ENCODE assay signal across 8 mouse cellular contexts in the genomic region with DNA sequence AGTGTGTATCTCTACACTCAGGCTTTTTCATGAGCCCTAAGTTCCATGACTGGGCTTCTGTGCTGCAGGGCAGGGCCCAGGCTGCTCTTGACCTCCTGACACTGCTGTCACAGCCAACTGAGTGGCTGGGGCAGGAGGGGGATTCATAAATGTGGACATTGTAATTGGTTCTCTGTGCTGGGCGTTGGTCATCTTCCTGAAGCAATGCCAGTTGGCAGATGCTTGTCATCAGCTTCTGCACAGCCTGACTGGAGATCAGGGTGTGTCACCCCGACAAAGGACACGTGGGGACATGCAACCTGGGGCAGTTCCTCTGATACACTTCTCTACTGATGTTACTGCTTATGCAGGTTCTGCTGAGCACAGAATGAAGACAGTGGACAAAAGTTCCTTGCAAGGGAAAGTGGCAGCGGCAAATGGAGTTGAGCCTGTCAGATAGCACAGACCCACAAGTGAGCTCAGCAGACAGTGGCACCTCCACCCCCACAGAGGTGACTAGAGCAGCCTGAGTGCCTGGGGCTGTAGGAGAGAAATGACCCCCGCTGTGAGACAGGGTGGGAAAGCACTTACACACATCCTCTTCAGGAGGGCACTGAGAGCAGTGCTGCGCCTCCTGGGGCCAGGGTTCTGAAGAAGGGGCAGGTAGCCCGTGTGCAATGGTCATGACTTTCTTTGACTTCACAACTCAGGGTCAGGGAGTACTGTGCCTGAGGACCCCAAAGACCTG. TPM values are rescaled to one million over a fixed set of nuclear protein-coding genes. Genes with fewer than 3 reads are reported as not detected.
DNase-seq lines count a peak whose midpoint lies in the region; ATAC-seq and TF ChIP-seq lines count a peak whose summit lies in the region.

No protein-coding gene starts in this region.

- H3K4me2 ChIP-seq in forebrain, embryonic 14.5 days (ENCODE audit: low read length): no peak overlapping the region
- no peak overlapping the region for H3K4me2 ChIP-seq in liver, embryonic 16.5 days (ENCODE audit: low read depth, low read length)
- no peak overlapping the region for H3K4me2 ChIP-seq in midbrain, postnatal 0 days (ENCODE audit: low read depth, low read length, poor library complexity, severe bottlenecking)

- H3K4me3 ChIP-seq in forebrain, embryonic 14.5 days (ENCODE audit: low read depth, low read length): no peak overlapping the region
- H3K4me3 ChIP-seq in forebrain, embryonic 10.5 days: no peak overlapping the region
- no peak overlapping the region for H3K4me3 ChIP-seq in MEL (ENCODE audit: control insufficient read depth in 1 of 2, insufficient read depth in 1 of 2, low read depth in 2 of 2, low read length in 2 of 2)
- no peak overlapping the region for H3K4me3 ChIP-seq in liver, embryonic 16.5 days (ENCODE audit: low read depth, low read length)
- H3K4me3 ChIP-seq in testis, adult 2 months (ENCODE audit: control insufficient read depth, low read depth, low read length): no peak overlapping the region
- H3K4me3 ChIP-seq in midbrain, postnatal 0 days (ENCODE audit: low read depth, low read length): no peak overlapping the region

- no peak for TF ChIP-seq EP300 in MEL (IDR thresholded peaks at IDR 0.05; ENCODE audit: low read depth in 1 of 2, low read length in 2 of 2)

- no peaks in the 10 kb centered on the region for H3K4me1 ChIP-seq in forebrain, embryonic 14.5 days (ENCODE audit: control insufficient read depth, insufficient read depth, low read length)
- peaks cover 37% of the 10 kb centered on the region for H3K4me1 ChIP-seq in forebrain, embryonic 10.5 days
- H3K4me1 ChIP-seq in MEL (ENCODE audit: control insufficient read depth in 1 of 2, insufficient read depth in 2 of 2, low read length in 2 of 2): peaks cover 45 to 64% of the 10 kb centered on the region in 2 experiments
- H3K4me1 ChIP-seq in liver, embryonic 16.5 days (ENCODE audit: control insufficient read depth, low read depth, low read length): peaks cover 81% of the 10 kb centered on the region
- peaks cover 14% of the 10 kb centered on the region for H3K4me1 ChIP-seq in testis, adult 2 months (ENCODE audit: control insufficient read depth, insufficient read depth, low read length)
- peaks cover 8% of the 10 kb centered on the region; the same call in 1 of the 2 replicates for H3K4me1 ChIP-seq in midbrain, postnatal 0 days (ENCODE audit: insufficient read depth, low read length)

- TF ChIP-seq POLR2A in MEL (IDR thresholded peaks at IDR 0.05; ENCODE audit: control insufficient read depth in 1 of 2, insufficient read depth in 1 of 2, low read depth in 1 of 2, low read length in 2 of 2, poor library complexity in 1 of 2): no peak
- no peak for TF ChIP-seq POLR2A in testis, adult 2 months (IDR thresholded peaks at IDR 0.05; ENCODE audit: control insufficient read depth, low read depth, low read length)

- WGBS in forebrain, embryonic 14.5 days: 88% methylated on average over 7 of the region's 7 CpGs
- 79% methylated on average over 7 of the region's 7 CpGs for WGBS in forebrain, embryonic 10.5 days
- 50% methylated on average over 7 of the region's 7 CpGs for WGBS in liver, embryonic 16.5 days (ENCODE audit: insufficient replicate concordance)
- 85% methylated on average over 7 of the region's 7 CpGs for WGBS in midbrain, postnatal 0 days

- H3K27me3 ChIP-seq in forebrain, embryonic 14.5 days (replicated peaks; ENCODE audit: control insufficient read depth, insufficient read depth, low read length): no peaks in the 10 kb centered on the region
- H3K27me3 ChIP-seq in forebrain, embryonic 10.5 days (ENCODE audit: poor library complexity, severe bottlenecking): no peaks in the 10 kb centered on the region
- no peaks in the 10 kb centered on the region for H3K27me3 ChIP-seq in MEL (ENCODE audit: control insufficient read depth in 1 of 2, insufficient read depth in 2 of 2, low read length in 2 of 2)
- H3K27me3 ChIP-seq in liver, embryonic 16.5 days (ENCODE audit: control insufficient read depth, insufficient read depth, low read depth, low read length): no peaks in the 10 kb centered on the region
- H3K27me3 ChIP-seq in testis, adult 2 months (ENCODE audit: control insufficient read depth, insufficient read depth, low read length): no peaks in the 10 kb centered on the region
- H3K27me3 ChIP-seq in midbrain, postnatal 0 days (ENCODE audit: insufficient read depth, low read length): no peaks in the 10 kb centered on the region

- H3K79me2 ChIP-seq in MEL (ENCODE audit: control insufficient read depth, insufficient read depth, low read length, poor library complexity): peaks cover 8% of the 10 kb centered on the region; the same call in 1 of the 2 replicates

- DNase-seq in forebrain, embryonic 14.5 days (ENCODE audit: low spot score): no peak
- DNase-seq in forebrain, embryonic 10.5 days (ENCODE audit: extremely low spot score, low spot score): no peak
- DNase-seq in MEL (ENCODE audit: low read depth, low spot score): no peak
- peak; percentile 81 for DNase-seq in heart, adult 8-10 months (ENCODE audit: low spot score)
- DNase-seq in cerebellum, adult 9-10 months: no peak
- DNase-seq in midbrain, postnatal 0 days (ENCODE audit: low spot score): no peak

- no peaks in the 10 kb centered on the region for H3K36me3 ChIP-seq in forebrain, embryonic 14.5 days (ENCODE audit: control insufficient read depth, insufficient read depth, low read length)
- H3K36me3 ChIP-seq in forebrain, embryonic 10.5 days (replicated peaks): no peaks in the 10 kb centered on the region; the same call in 1 of the 2 replicates
- peaks cover 0 to 38% of the 10 kb centered on the region in 2 experiments; a peak in 3 of 4 replicates for H3K36me3 ChIP-seq in MEL (ENCODE audit: control insufficient read depth in 1 of 2, insufficient read depth in 2 of 2, low read length in 2 of 2)
- H3K36me3 ChIP-seq in liver, embryonic 16.5 days (ENCODE audit: control insufficient read depth, insufficient read depth): no peaks in the 10 kb centered on the region
- no peaks in the 10 kb centered on the region for H3K36me3 ChIP-seq in testis, adult 2 months (ENCODE audit: control insufficient read depth, insufficient read depth, low read length)
- H3K36me3 ChIP-seq in midbrain, postnatal 0 days (ENCODE audit: insufficient read depth, low read length): peaks cover 3% of the 10 kb centered on the region; the same call in 1 of the 2 replicates

- no peak overlapping the region for H3K27ac ChIP-seq in forebrain, embryonic 14.5 days (ENCODE audit: low read depth, low read length)
- no peak overlapping the region for H3K27ac ChIP-seq in forebrain, embryonic 10.5 days
- peak overlapping the region; percentile 3; the same call in 1 of the 2 replicates for H3K27ac ChIP-seq in MEL (ENCODE audit: control insufficient read depth, low read depth, low read length)
- peak overlapping the region; percentile 5; the same call in 1 of the 2 replicates for H3K27ac ChIP-seq in liver, embryonic 16.5 days (ENCODE audit: low read length)
- peak overlapping the region; percentile 77 for H3K27ac ChIP-seq in testis, adult 2 months (ENCODE audit: control insufficient read depth, insufficient read depth, low read depth, low read length)
- no peak overlapping the region for H3K27ac ChIP-seq in midbrain, postnatal 0 days (ENCODE audit: low read depth, low read length)

- H3K9ac ChIP-seq in forebrain, embryonic 14.5 days (ENCODE audit: low read length): 0 out of 2 replicates have a peak overlapping the region, but pooled peaks have one; percentile 6
- H3K9ac ChIP-seq in MEL (ENCODE audit: control insufficient read depth, low read depth, low read length, poor library complexity, severe bottlenecking): no peak overlapping the region
- 0 out of 2 replicates have a peak overlapping the region, but pooled peaks have one; percentile 7 for H3K9ac ChIP-seq in liver, embryonic 16.5 days (ENCODE audit: low read depth, low read length)
- no peak overlapping the region for H3K9ac ChIP-seq in midbrain, postnatal 0 days (replicated peaks; ENCODE audit: low read length, poor library complexity, severe bottlenecking)

- no peak for TF ChIP-seq RAD21 in MEL (IDR thresholded peaks at IDR 0.05; ENCODE audit: low read depth, low read length)

- ATAC-seq in forebrain, embryonic 14.5 days: no peak
- ATAC-seq in liver, embryonic 16.5 days (ENCODE audit: low read depth): peak; percentile 22; the same call in 1 of the 2 replicates
- ATAC-seq in midbrain, postnatal 0 days (ENCODE audit: low FRiP score): no peak

- no peak for TF ChIP-seq CTCF in MEL (IDR thresholded peaks at IDR 0.05 in 2 of 3, conservative IDR thresholded peaks at IDR 0.05 in 1 of 3; ENCODE audit: control insufficient read depth in 1 of 3, insufficient read depth in 1 of 3, low read depth in 2 of 3, low read length in 3 of 3, poor library complexity in 1 of 3, severe bottlenecking in 1 of 3)
- no peak for TF ChIP-seq CTCF in testis, adult 2 months (IDR thresholded peaks at IDR 0.05; ENCODE audit: control insufficient read depth, insufficient read depth, insufficient replicate concordance, low read depth, low read length)
- TF ChIP-seq CTCF in midbrain, postnatal 0 days (IDR thresholded peaks at IDR 0.05): no peak

- H3K9me3 ChIP-seq in forebrain, embryonic 14.5 days (replicated peaks; ENCODE audit: control insufficient read depth, low read length): no peaks in the 10 kb centered on the region
- no peaks in the 10 kb centered on the region for H3K9me3 ChIP-seq in forebrain, embryonic 10.5 days
- no peaks in the 10 kb centered on the region for H3K9me3 ChIP-seq in MEL (replicated peaks; ENCODE audit: insufficient read depth, low read length)
- H3K9me3 ChIP-seq in liver, embryonic 16.5 days (replicated peaks; ENCODE audit: control insufficient read depth, low read length): no peaks in the 10 kb centered on the region
- H3K9me3 ChIP-seq in midbrain, postnatal 0 days (ENCODE audit: low read length): no peaks in the 10 kb centered on the region

RNA-seq across cellular contexts. Expression of gene Ell, which starts 22.7 kb away (rescaled TPM):
- 15.1 TPM in 2 replicates for polyA plus RNA-seq in forebrain, embryonic 14.5 days (2014; fragmentation: Nextera tagmentation; extraction: Ambion mirVana)
- polyA plus RNA-seq in forebrain, embryonic 10.5 days (2016; fragmentation: Nextera tagmentation; extraction: Ambion mirVana): 20.8 and 22.7 TPM in 2 replicates
- total RNA-seq in MEL (2012; rRNA removed): 10.8 and 12.4 TPM in 2 replicates
- 10 to 100 TPM in 1 of 2 experiments, not detected in 1; 25.9 TPM for polyA plus RNA-seq in MEL (2012; ENCODE audit: insufficient read depth in 1 of 2, insufficient read length in 2 of 2, low read depth in 1 of 2, low replicate concordance in 2 of 2, missing spikeins in 1 of 2)
- total RNA-seq in heart, adult 8-10 months (2022): 10 to 100 TPM in 3 of 4 experiments, 1 to 10 TPM in 1; 9.3 to 12.4 (median 10.6) TPM
- polyA plus RNA-seq in liver, embryonic 16.5 days (2015; fragmentation: Nextera tagmentation; extraction: Ambion mirVana): 12.9 and 16.8 TPM in 2 replicates
- polyA plus RNA-seq in testis, adult 2 months (2012; rRNA removed): 42.5 and 43.8 TPM in 2 replicates
- total RNA-seq in midbrain, postnatal 0 days (2014; rRNA removed): 10.2 and 14.1 TPM in 2 replicates
- polyA plus RNA-seq in midbrain, postnatal 0 days (2015; fragmentation: Nextera tagmentation; extraction: Ambion mirVana): 12.6 and 13.2 TPM in 2 replicates

RNA-seq across cellular contexts. Expression of gene Isyna1, which starts 32.2 kb away (rescaled TPM):
- polyA plus RNA-seq in forebrain, embryonic 14.5 days (2014; fragmentation: Nextera tagmentation; extraction: Ambion mirVana): 59.0 and 75.1 TPM in 2 replicates
- 166 and 170 TPM in 2 replicates for polyA plus RNA-seq in forebrain, embryonic 10.5 days (2016; fragmentation: Nextera tagmentation; extraction: Ambion mirVana)
- total RNA-seq in MEL (2012; rRNA removed): 84.1 and 90.9 TPM in 2 replicates
- 100 to 1,000 TPM in 1 of 2 experiments, not detected in 1; 189 TPM for polyA plus RNA-seq in MEL (2012; ENCODE audit: insufficient read depth in 1 of 2, insufficient read length in 2 of 2, low read depth in 1 of 2, low replicate concordance in 2 of 2, missing spikeins in 1 of 2)
- 10 to 100 TPM; 15.5 to 37.5 (median 23.7) TPM for total RNA-seq in heart, adult 8-10 months (2022)
- 35.0 and 38.0 TPM in 2 replicates for polyA plus RNA-seq in liver, embryonic 16.5 days (2015; fragmentation: Nextera tagmentation; extraction: Ambion mirVana)
- polyA plus RNA-seq in testis, adult 2 months (2012; rRNA removed): 561 and 588 TPM in 2 replicates
- total RNA-seq in midbrain, postnatal 0 days (2014; rRNA removed): 176 and 180 TPM in 2 replicates
- 140 and 146 TPM in 2 replicates for polyA plus RNA-seq in midbrain, postnatal 0 days (2015; fragmentation: Nextera tagmentation; extraction: Ambion mirVana)

RNA-seq across cellular contexts. Expression of gene Kxd1, which starts 34.2 kb away (rescaled TPM):
- polyA plus RNA-seq in forebrain, embryonic 14.5 days (2014; fragmentation: Nextera tagmentation; extraction: Ambion mirVana): 49.1 and 57.9 TPM in 2 replicates
- polyA plus RNA-seq in forebrain, embryonic 10.5 days (2016; fragmentation: Nextera tagmentation; extraction: Ambion mirVana): 52.6 and 57.2 TPM in 2 replicates
- total RNA-seq in MEL (2012; rRNA removed): 49.1 and 54.4 TPM in 2 replicates
- polyA plus RNA-seq in MEL (2012; ENCODE audit: insufficient read depth in 1 of 2, insufficient read length in 2 of 2, low read depth in 1 of 2, low replicate concordance in 2 of 2, missing spikeins in 1 of 2): 10 to 100 TPM in 1 of 2 experiments, not detected in 1; 77.4 TPM
- total RNA-seq in heart, adult 8-10 months (2022): 100 to 1,000 TPM in 3 of 4 experiments, 10 to 100 TPM in 1; 97.9 to 114 (median 103) TPM
- polyA plus RNA-seq in liver, embryonic 16.5 days (2015; fragmentation: Nextera tagmentation; extraction: Ambion mirVana): 27.6 and 29.0 TPM in 2 replicates
- polyA plus RNA-seq in testis, adult 2 months (2012; rRNA removed): 77.9 and 84.7 TPM in 2 replicates
- 36.3 and 38.2 TPM in 2 replicates for total RNA-seq in midbrain, postnatal 0 days (2014; rRNA removed)
- polyA plus RNA-seq in midbrain, postnatal 0 days (2015; fragmentation: Nextera tagmentation; extraction: Ambion mirVana): 53.1 and 55.8 TPM in 2 replicates

RNA-seq across cellular contexts. Expression of gene Fkbp8, which starts 34.4 kb away (rescaled TPM):
- polyA plus RNA-seq in forebrain, embryonic 14.5 days (2014; fragmentation: Nextera tagmentation; extraction: Ambion mirVana): 363 and 380 TPM in 2 replicates
- 295 and 303 TPM in 2 replicates for polyA plus RNA-seq in forebrain, embryonic 10.5 days (2016; fragmentation: Nextera tagmentation; extraction: Ambion mirVana)
- 212 and 215 TPM in 2 replicates for total RNA-seq in MEL (2012; rRNA removed)
- polyA plus RNA-seq in MEL (2012; ENCODE audit: insufficient read depth in 1 of 2, insufficient read length in 2 of 2, low read depth in 1 of 2, low replicate concordance in 2 of 2, missing spikeins in 1 of 2): 100 to 1,000 TPM in 1 of 2 experiments, not detected in 1; 349 TPM
- total RNA-seq in heart, adult 8-10 months (2022): 100 to 1,000 TPM; 135 to 145 (median 137) TPM
- 155 and 158 TPM in 2 replicates for polyA plus RNA-seq in liver, embryonic 16.5 days (2015; fragmentation: Nextera tagmentation; extraction: Ambion mirVana)
- polyA plus RNA-seq in testis, adult 2 months (2012; rRNA removed): 179 and 198 TPM in 2 replicates
- 490 and 533 TPM in 2 replicates for total RNA-seq in midbrain, postnatal 0 days (2014; rRNA removed)
- polyA plus RNA-seq in midbrain, postnatal 0 days (2015; fragmentation: Nextera tagmentation; extraction: Ambion mirVana): 351 and 386 TPM in 2 replicates

RNA-seq across cellular contexts. Expression of gene Ssbp4, which starts 46.7 kb away (rescaled TPM):
- polyA plus RNA-seq in forebrain, embryonic 14.5 days (2014; fragmentation: Nextera tagmentation; extraction: Ambion mirVana): 135 and 147 TPM in 2 replicates
- polyA plus RNA-seq in forebrain, embryonic 10.5 days (2016; fragmentation: Nextera tagmentation; extraction: Ambion mirVana): 74.4 and 84.1 TPM in 2 replicates
- total RNA-seq in MEL (2012; rRNA removed): 80.2 and 84.9 TPM in 2 replicates
- polyA plus RNA-seq in MEL (2012; ENCODE audit: insufficient read depth in 1 of 2, insufficient read length in 2 of 2, low read depth in 1 of 2, low replicate concordance in 2 of 2, missing spikeins in 1 of 2): 100 to 1,000 TPM in 1 of 2 experiments, not detected in 1; 212 TPM
- total RNA-seq in heart, adult 8-10 months (2022): 10 to 100 TPM; 29.1 to 34.1 (median 31.3) TPM
- 25.1 and 32.3 TPM in 2 replicates for polyA plus RNA-seq in liver, embryonic 16.5 days (2015; fragmentation: Nextera tagmentation; extraction: Ambion mirVana)
- 35.6 and 38.9 TPM in 2 replicates for polyA plus RNA-seq in testis, adult 2 months (2012; rRNA removed)
- total RNA-seq in midbrain, postnatal 0 days (2014; rRNA removed): 279 and 392 TPM in 2 replicates
- polyA plus RNA-seq in midbrain, postnatal 0 days (2015; fragmentation: Nextera tagmentation; extraction: Ambion mirVana): 230 and 247 TPM in 2 replicates

Comparison
In these comparisons a context has a peak if more than half of its experiments do, and no peak if none do; other contexts are left out.
1. H3K27ac ChIP-seq: peak in MEL (single experiment), liver, embryonic 16.5 days (single experiment) and testis, adult 2 months (single experiment); none in forebrain, embryonic 14.5 days (single experiment), forebrain, embryonic 10.5 days (single experiment) and midbrain, postnatal 0 days (single experiment).
2. H3K9ac ChIP-seq: peak in forebrain, embryonic 14.5 days (single experiment) and liver, embryonic 16.5 days (single experiment); none in MEL (single experiment) and midbrain, postnatal 0 days (single experiment).